Mouse (Mus musculus): ENCODE measurements around the gene Mrpl12. TPM values are rescaled to one million over a fixed set of nuclear protein-coding genes. Genes with fewer than 3 reads are reported as not detected.

Mrpl12 gene
- 96.3 and 107 TPM in 2 replicates for polyA plus RNA-seq (2012; rRNA removed)

- TF ChIP-seq POLR2A (IDR thresholded peaks at IDR 0.05; ENCODE audit: borderline replicate concordance, extremely low read depth, insufficient read depth, insufficient read length, poor library complexity, severe bottlenecking) (peak; percentile 83; the same call in 1 of the 2 replicates), CTCF (IDR thresholded peaks at IDR 0.05; ENCODE audit: borderline replicate concordance, extremely low read depth, insufficient read depth, insufficient read length) (no peak)
- DNase-seq (ENCODE audit: low read depth): peak; percentile 99
Observed at GRCm38 (mm10) chr11:120484265-120484981, at the start of gene Mrpl12. TSS of gene Mrpl12 (plus strand) at chr11:120484613.

GRCm38 (mm10) chr11:120437152-120437856, 47.1 kb upstream of the Mrpl12 start, which contains the start of gene Nploc4:
TSS of gene Nploc4 (minus strand) at chr11:120437708.
- TF ChIP-seq CTCF (IDR thresholded peaks at IDR 0.05; ENCODE audit: borderline replicate concordance, extremely low read depth, insufficient read depth, insufficient read length) (no peak), POLR2A (IDR thresholded peaks at IDR 0.05; ENCODE audit: borderline replicate concordance, extremely low read depth, insufficient read depth, insufficient read length, poor library complexity, severe bottlenecking) (peak; percentile 73)
- DNase-seq (ENCODE audit: low read depth): peak; percentile 92

- TF ChIP-seq CTCF (IDR thresholded peaks at IDR 0.05; ENCODE audit: borderline replicate concordance, extremely low read depth, insufficient read depth, insufficient read length): no peak
- no peak for TF ChIP-seq POLR2A (IDR thresholded peaks at IDR 0.05; ENCODE audit: borderline replicate concordance, extremely low read depth, insufficient read depth, insufficient read length, poor library complexity, severe bottlenecking)
- DNase-seq (ENCODE audit: low read depth): no peak
Observed at GRCm38 (mm10) chr11:120437857-120438385, 46.5 kb upstream of the Mrpl12 start.

- DNase-seq (ENCODE audit: low read depth): no peak
- TF ChIP-seq CTCF (IDR thresholded peaks at IDR 0.05; ENCODE audit: borderline replicate concordance, extremely low read depth, insufficient read depth, insufficient read length) (no peak), POLR2A (IDR thresholded peaks at IDR 0.05; ENCODE audit: borderline replicate concordance, extremely low read depth, insufficient read depth, insufficient read length, poor library complexity, severe bottlenecking) (no peak)
Observed at GRCm38 (mm10) chr11:120442344-120442743, 42.1 kb upstream of the Mrpl12 start, which contains the start of gene Tspan10. TSS of gene Tspan10 (plus strand) at chr11:120442644.

- DNase-seq (ENCODE audit: low read depth): no peak
- no peak for TF ChIP-seq CTCF (IDR thresholded peaks at IDR 0.05; ENCODE audit: borderline replicate concordance, extremely low read depth, insufficient read depth, insufficient read length)
- TF ChIP-seq POLR2A (IDR thresholded peaks at IDR 0.05; ENCODE audit: borderline replicate concordance, extremely low read depth, insufficient read depth, insufficient read length, poor library complexity, severe bottlenecking): no peak
Observed at GRCm38 (mm10) chr11:120442765-120443280, 41.6 kb upstream of the Mrpl12 start.

GRCm38 (mm10) chr11:120444106-120444505, 40.3 kb upstream of the Mrpl12 start:
- no peak for DNase-seq (ENCODE audit: low read depth)
- no peak for TF ChIP-seq CTCF (IDR thresholded peaks at IDR 0.05; ENCODE audit: borderline replicate concordance, extremely low read depth, insufficient read depth, insufficient read length)

GRCm38 (mm10) chr11:120445475-120445874, 38.9 kb upstream of the Mrpl12 start:
- TF ChIP-seq CTCF (IDR thresholded peaks at IDR 0.05; ENCODE audit: borderline replicate concordance, extremely low read depth, insufficient read depth, insufficient read length): no peak
- TF ChIP-seq POLR2A (IDR thresholded peaks at IDR 0.05; ENCODE audit: borderline replicate concordance, extremely low read depth, insufficient read depth, insufficient read length, poor library complexity, severe bottlenecking): no peak
- DNase-seq (ENCODE audit: low read depth): no peak

- DNase-seq (ENCODE audit: low read depth): no peak
- TF ChIP-seq POLR2A (IDR thresholded peaks at IDR 0.05; ENCODE audit: borderline replicate concordance, extremely low read depth, insufficient read depth, insufficient read length, poor library complexity, severe bottlenecking) (no peak), CTCF (IDR thresholded peaks at IDR 0.05; ENCODE audit: borderline replicate concordance, extremely low read depth, insufficient read depth, insufficient read length) (no peak)
Observed at GRCm38 (mm10) chr11:120447179-120447578, 37.2 kb upstream of the Mrpl12 start.

GRCm38 (mm10) chr11:120452246-120452645, 32.2 kb upstream of the Mrpl12 start:
- no peak for DNase-seq (ENCODE audit: low read depth)
- TF ChIP-seq CTCF (IDR thresholded peaks at IDR 0.05; ENCODE audit: borderline replicate concordance, extremely low read depth, insufficient read depth, insufficient read length) (no peak), POLR2A (IDR thresholded peaks at IDR 0.05; ENCODE audit: borderline replicate concordance, extremely low read depth, insufficient read depth, insufficient read length, poor library complexity, severe bottlenecking) (no peak)

GRCm38 (mm10) chr11:120453306-120453705, 31.1 kb upstream of the Mrpl12 start, which contains the start of gene Pde6g:
TSS of gene Pde6g (minus strand) at chr11:120453500.
- DNase-seq (ENCODE audit: low read depth): no peak
- TF ChIP-seq POLR2A (IDR thresholded peaks at IDR 0.05; ENCODE audit: borderline replicate concordance, extremely low read depth, insufficient read depth, insufficient read length, poor library complexity, severe bottlenecking) (no peak), CTCF (IDR thresholded peaks at IDR 0.05; ENCODE audit: borderline replicate concordance, extremely low read depth, insufficient read depth, insufficient read length) (no peak)

GRCm38 (mm10) chr11:120454965-120455364, 29.4 kb upstream of the Mrpl12 start:
- TF ChIP-seq CTCF (IDR thresholded peaks at IDR 0.05; ENCODE audit: borderline replicate concordance, extremely low read depth, insufficient read depth, insufficient read length): no peak
- TF ChIP-seq POLR2A (IDR thresholded peaks at IDR 0.05; ENCODE audit: borderline replicate concordance, extremely low read depth, insufficient read depth, insufficient read length, poor library complexity, severe bottlenecking): no peak
- DNase-seq (ENCODE audit: low read depth): no peak
